ENCODE assay signal across 8 mouse cellular contexts in the genomic region with DNA sequence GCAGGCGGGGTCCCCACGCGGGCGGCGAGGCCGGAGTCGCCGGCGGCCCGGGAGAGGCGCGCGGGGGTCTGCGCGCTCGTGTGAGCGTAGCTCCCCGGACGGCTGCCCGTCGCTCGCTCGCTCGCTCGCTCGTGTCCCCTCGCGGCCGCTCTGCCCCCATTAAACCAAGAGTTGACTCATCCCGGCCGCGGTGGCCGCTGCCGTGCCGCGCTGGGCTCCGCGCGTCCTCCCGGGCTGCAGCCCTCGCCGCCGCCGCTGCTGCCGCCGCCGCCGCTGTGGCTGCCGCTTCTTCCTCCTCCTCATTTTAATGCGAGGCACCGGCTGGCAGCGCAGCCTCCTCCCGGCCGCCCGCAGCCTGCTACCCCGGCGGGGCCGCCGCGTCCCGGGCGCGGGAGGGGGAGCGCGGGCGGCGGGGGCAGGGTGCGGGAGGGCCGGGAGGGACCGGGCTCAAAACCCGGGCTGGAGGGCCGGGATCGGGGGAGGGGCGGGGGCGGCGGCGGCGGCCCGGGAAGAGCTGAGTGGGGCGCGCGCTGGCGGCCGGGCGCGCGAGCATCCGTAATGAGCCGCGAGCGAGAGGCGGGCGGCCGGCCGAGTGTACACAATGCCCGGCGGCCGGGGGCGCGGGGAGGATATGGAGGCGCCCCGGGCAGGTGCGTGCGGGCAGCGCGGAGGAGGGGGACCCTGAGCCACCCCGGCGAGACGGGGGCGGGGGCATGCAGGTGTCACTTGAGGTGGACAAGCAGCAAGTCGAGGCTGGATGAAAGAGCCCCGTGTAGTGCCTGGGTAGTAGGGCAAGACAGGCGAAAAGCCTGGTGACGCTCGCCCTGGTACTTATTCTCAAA. TPM values are rescaled to one million over a fixed set of nuclear protein-coding genes. Genes with fewer than 3 reads are reported as not detected.
DNase-seq lines count a peak whose midpoint lies in the region; ATAC-seq and TF ChIP-seq lines count a peak whose summit lies in the region.

No protein-coding gene starts in this region.

- peak; percentile 43 for ATAC-seq in liver, embryonic 13.5 days (ENCODE audit: low read depth)
- peak; percentile 79 for ATAC-seq in stomach, embryonic 16.5 days (ENCODE audit: insufficient read depth, low FRiP score)

- TF ChIP-seq CTCF in left cerebral cortex, adult 2 months (IDR thresholded peaks at IDR 0.05), result no peak; the same call in 1 of the 2 replicates

- peak; percentile 50 to 63 for DNase-seq in left cerebral cortex, adult 2 months (ENCODE audit: extremely low spot score in 1 of 2, low spot score in 2 of 2)
- DNase-seq in left cerebral cortex, adult 11 months (ENCODE audit: low spot score), result no peak
- DNase-seq in cerebellum, adult 8-10 months, result peak; percentile 64
- peak; percentile 28 for DNase-seq in gastrocnemius, adult 18-20 months (ENCODE audit: low spot score)
- DNase-seq in induced T-regulatory cell, adult 2 months (ENCODE audit: low read depth), result peak; percentile 65
- no peak for DNase-seq in liver, embryonic 13.5 days
- DNase-seq in natural killer cell, adult 2 months (ENCODE audit: low spot score in 2 of 2), result peak; percentile 25 to 54

- no peaks in the 10 kb centered on the region for H3K9me3 ChIP-seq in liver, embryonic 13.5 days (replicated peaks)
- no peaks in the 10 kb centered on the region for H3K9me3 ChIP-seq in stomach, embryonic 16.5 days (replicated peaks; ENCODE audit: control insufficient read depth, low read length)

- peak overlapping the region; percentile 82 for H3K4me2 ChIP-seq in liver, embryonic 13.5 days
- peak overlapping the region; percentile 91 for H3K4me2 ChIP-seq in stomach, embryonic 16.5 days (ENCODE audit: low read depth, low read length)

- under 1% methylated on average over 101 of the region's 115 CpGs for WGBS in liver, embryonic 13.5 days (ENCODE audit: insufficient replicate concordance)
- under 1% methylated on average over 72 of the region's 115 CpGs for WGBS in stomach, embryonic 16.5 days

- intact Hi-C loops in left cerebral cortex, adult 2 months (cut with DNase I), result loop anchor here (1.0 to 10.0 kb wide), 3 partner anchors 20 to 649 kb away; partner anchors contain the start of genes Satb1 and Tbc1d5

- H3K4me1 ChIP-seq in liver, embryonic 13.5 days (replicated peaks), result 0 out of 2 replicates have a peak, but pooled peaks cover 5% of the 10 kb centered on the region
- H3K4me1 ChIP-seq in stomach, embryonic 16.5 days (ENCODE audit: control insufficient read depth, insufficient read depth, low read length), result peaks cover 4% of the 10 kb centered on the region; the same call in 1 of the 2 replicates

- peak overlapping the region; percentile 59 for H3K9ac ChIP-seq in liver, embryonic 13.5 days
- H3K9ac ChIP-seq in stomach, embryonic 16.5 days (ENCODE audit: low read length), result peak overlapping the region; percentile 80

- peak overlapping the region; percentile 86 for H3K4me3 ChIP-seq in left cerebral cortex, adult 2 months
- H3K4me3 ChIP-seq in liver, embryonic 13.5 days (replicated peaks), result peak overlapping the region; percentile 65
- peak overlapping the region; percentile 80 for H3K4me3 ChIP-seq in stomach, embryonic 16.5 days (replicated peaks; ENCODE audit: low read length)

- H3K27ac ChIP-seq in left cerebral cortex, adult 2 months, result peak overlapping the region; percentile 92
- H3K27ac ChIP-seq in liver, embryonic 13.5 days, result no peak overlapping the region
- H3K27ac ChIP-seq in stomach, embryonic 16.5 days (ENCODE audit: low read length), result no peak overlapping the region; the same call in 1 of the 2 replicates

- H3K27me3 ChIP-seq in liver, embryonic 13.5 days, result peaks cover 35% of the 10 kb centered on the region
- no peaks in the 10 kb centered on the region for H3K27me3 ChIP-seq in stomach, embryonic 16.5 days (ENCODE audit: control insufficient read depth, insufficient read depth, low read length)

- H3K36me3 ChIP-seq in liver, embryonic 13.5 days, result no peaks in the 10 kb centered on the region
- no peaks in the 10 kb centered on the region for H3K36me3 ChIP-seq in stomach, embryonic 16.5 days (ENCODE audit: control insufficient read depth, insufficient read depth, low read length)

RNA-seq across cellular contexts. Expression of gene Satb1, which starts 19.9 kb away (rescaled TPM):
- 100 to 1,000 TPM; 127 to 132 TPM for total RNA-seq in left cerebral cortex, adult 2 months (2021)
- total RNA-seq in gastrocnemius, adult 18-20 months (2021), result 10 to 100 TPM; 80.1 to 80.2 TPM
- 1.2 and 1.6 TPM in 2 replicates for polyA plus RNA-seq in liver, embryonic 13.5 days (2015; fragmentation: Nextera tagmentation; extraction: Ambion mirVana)
- 3.7 and 5.0 TPM in 2 replicates for polyA plus RNA-seq in stomach, embryonic 16.5 days (2015; fragmentation: Nextera tagmentation; extraction: Ambion mirVana)

Comparison
In these comparisons a context has a peak if more than half of its experiments do, and no peak if none do; other contexts are left out.
1. DNase-seq: peak in left cerebral cortex, adult 2 months (2 of 2), cerebellum, adult 8-10 months (single experiment), gastrocnemius, adult 18-20 months (single experiment), induced T-regulatory cell, adult 2 months (single experiment) and natural killer cell, adult 2 months (2 of 2); none in left cerebral cortex, adult 11 months (single experiment) and liver, embryonic 13.5 days (single experiment).
2. Peak in every context shown above with its lines, with median percentiles within 50 percentile points of each other: H3K4me3 ChIP-seq.